Mouse (Mus musculus): ENCODE results near the gene Itgbl1.

DNA sequence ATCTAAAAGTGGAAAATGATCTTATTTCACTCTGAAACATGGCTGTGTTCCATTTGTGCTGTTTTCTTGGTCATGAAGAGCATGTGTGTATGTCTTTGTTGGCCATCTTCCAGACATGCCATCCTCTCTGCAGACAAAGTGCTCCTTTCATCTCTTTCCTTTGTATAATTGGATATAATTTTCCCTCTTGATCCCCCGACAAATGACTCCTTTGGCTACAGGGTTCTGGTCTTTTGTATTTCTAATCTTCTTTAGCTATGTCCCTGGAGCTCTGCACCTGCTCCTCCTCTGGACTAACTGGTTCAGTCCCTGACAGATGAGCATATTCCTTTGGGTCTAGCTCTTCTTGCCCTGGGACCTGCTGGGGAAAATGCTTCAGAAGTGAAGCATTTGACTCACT lies 36.8 kb upstream of the Itgbl1 start:
- TF ChIP-seq CTCF (IDR thresholded peaks at IDR 0.05; ENCODE audit: control insufficient read depth, insufficient read depth, low read length), result no peak
- TF ChIP-seq POLR2A (IDR thresholded peaks at IDR 0.05; ENCODE audit: borderline replicate concordance, control insufficient read depth, low read depth, low read length), result no peak

Data from bone marrow, adult 2 months (tissue).